ENCODE assay signal across 23 mouse cellular contexts in genomic region chr10:38108591-38108990, GRCm38 (mm10).
DNase-seq lines count a peak whose midpoint lies in the region; ATAC-seq and TF ChIP-seq lines count a peak whose summit lies in the region.
"Had no signal": no experiment of that assay in that cellular context is flagged by ENCODE, and none has a peak within 500 bp of the region (broad histone marks: within the 10 kb centered on the region; RNA-seq: fewer than 3 reads in every experiment).

No protein-coding gene starts in this region.

- TF ChIP-seq CTCF in stomach, postnatal 0 days (IDR thresholded peaks at IDR 0.05; ENCODE audit: low read depth): no peak

- peak; percentile 38 for DNase-seq in Muller cell, postnatal 12 days (ENCODE audit: inconsistent ontology term)
- DNase-seq in retina, embryonic 14.5 days (ENCODE audit: low spot score): peak; percentile 79
- peak; percentile 85 for DNase-seq in retina, postnatal 1 day
- DNase-seq in stomach, postnatal 0 days (ENCODE audit: low spot score): no peak
- DNase-seq in urinary bladder, postnatal 14 days (ENCODE audit: low spot score): no peak
- no peak for DNase-seq in T-cell, adult 2 months (ENCODE audit: low spot score)
- DNase-seq: adrenal gland, adult 2 months; adrenal gland, adult 8-10 months; adrenal gland, postnatal 10 days; adrenal gland, postnatal 14 days; adrenal gland, postnatal 25 days; adrenal gland, postnatal 36 days; B cell, adult 2 months; cerebellum, adult 11 months; cerebellum, adult 11-12 months; cerebellum, adult 18-20 months; cerebellum, adult 2 months; cerebellum, adult 8-10 months had no signal

- no peak overlapping the region for H3K4me2 ChIP-seq in stomach, postnatal 0 days (replicated peaks; ENCODE audit: low read depth)

- H3K27me3 ChIP-seq in stomach, postnatal 0 days (ENCODE audit: control insufficient read depth, insufficient read depth, low read length): no peaks in the 10 kb centered on the region
- H3K27me3 ChIP-seq: CH12.LX, Patski had no signal

- H3K36me3 ChIP-seq in stomach, postnatal 0 days (ENCODE audit: control insufficient read depth, insufficient read depth, low read length): no peaks in the 10 kb centered on the region
- H3K36me3 ChIP-seq: G1E had no signal

- H3K4me1 ChIP-seq in stomach, postnatal 0 days (replicated peaks; ENCODE audit: control insufficient read depth, insufficient read depth): no peaks in the 10 kb centered on the region

- no peak overlapping the region for H3K9ac ChIP-seq in stomach, postnatal 0 days (ENCODE audit: low read length)

- no peaks in the 10 kb centered on the region for H3K9me3 ChIP-seq in stomach, postnatal 0 days (ENCODE audit: control insufficient read depth, low read length)
- H3K9me3 ChIP-seq: G1E had no signal

- TF ChIP-seq EP300 in stomach, postnatal 0 days (optimal IDR thresholded peaks at IDR 0.05): no peak

- H3K27ac ChIP-seq in stomach, postnatal 0 days (replicated peaks): no peak overlapping the region

- H3K4me3 ChIP-seq in stomach, postnatal 0 days (ENCODE audit: low read depth, low read length): no peak overlapping the region

- no peak for ATAC-seq in stomach, postnatal 0 days (ENCODE audit: low FRiP score, low TSS enrichment)
- ATAC-seq: activated CD4-positive, CD25-positive, alpha-beta regulatory T cell, adult 4 months; CD4-positive, CD25-positive, alpha-beta regulatory T cell, adult 4 months; Patski had no signal

- 90% methylated on average over 6 of the region's 6 CpGs for WGBS in stomach, postnatal 0 days

Comparison
In these comparisons a context has a peak if more than half of its experiments do, and no peak if none do; other contexts are left out.
1. DNase-seq: peak in Muller cell, postnatal 12 days (single experiment), retina, embryonic 14.5 days (single experiment) and retina, postnatal 1 day (single experiment); none in stomach, postnatal 0 days (single experiment), urinary bladder, postnatal 14 days (single experiment) and T-cell, adult 2 months (single experiment).